Mouse (Mus musculus) MEL (cell line): ENCODE results near the gene Bora.
"Not testable (repeated sequence)": the region's sequence is repeated elsewhere in the genome, so short reads cannot be mapped to it uniquely, and the experiment has no call there.

Experiments used
- CTCF ChIP-seq, 3 experiments: IDR thresholded peaks in 2 of 3; conservative IDR thresholded peaks in 1 of 3; 2 replicates each; pipeline ENCODE4 v1.5.1; 2011 to 2012; ENCODE audit warnings: low read length in 3 of 3, low read depth in 2 of 3, mild to moderate bottlenecking in 2 of 3, improper control_type of control experiment in 1 of 3, inconsistent platforms in 1 of 3, mixed read lengths in 1 of 3, moderate library complexity in 1 of 3; ENCODE audit not compliant: control insufficient read depth in 1 of 3, insufficient read depth in 1 of 3, poor library complexity in 1 of 3, severe bottlenecking in 1 of 3
- GABPA ChIP-seq: IDR thresholded peaks from 2 replicates; pipeline ENCODE4 v1.6.1; 2012; ENCODE audit warnings: low read depth, mild to moderate bottlenecking, inconsistent platforms, low read length, improper control_type of control experiment, moderate library complexity
- RCOR1 ChIP-seq: IDR thresholded peaks from 2 replicates; pipeline ENCODE4 v1.6.1; 2012; ENCODE audit warnings: low read depth, mild to moderate bottlenecking, inconsistent platforms, low read length, improper control_type of control experiment
- USF1 ChIP-seq: IDR thresholded peaks from 2 replicates; pipeline ENCODE4 v1.6.1; 2014; ENCODE audit warnings: low read depth, mild to moderate bottlenecking, inconsistent platforms, low read length, improper control_type of control experiment, moderate library complexity
- ZKSCAN1 ChIP-seq: IDR thresholded peaks from 2 replicates; pipeline ENCODE4 v1.6.1; 2012; ENCODE audit warnings: low read depth, mild to moderate bottlenecking, inconsistent platforms, low read length, improper control_type of control experiment, moderate library complexity
- ZMIZ1 ChIP-seq: IDR thresholded peaks from 2 replicates; pipeline ENCODE4 v1.6.1; 2012; ENCODE audit warnings: low read depth, mild to moderate bottlenecking, inconsistent platforms, low read length, improper control_type of control experiment, moderate library complexity

DNA sequence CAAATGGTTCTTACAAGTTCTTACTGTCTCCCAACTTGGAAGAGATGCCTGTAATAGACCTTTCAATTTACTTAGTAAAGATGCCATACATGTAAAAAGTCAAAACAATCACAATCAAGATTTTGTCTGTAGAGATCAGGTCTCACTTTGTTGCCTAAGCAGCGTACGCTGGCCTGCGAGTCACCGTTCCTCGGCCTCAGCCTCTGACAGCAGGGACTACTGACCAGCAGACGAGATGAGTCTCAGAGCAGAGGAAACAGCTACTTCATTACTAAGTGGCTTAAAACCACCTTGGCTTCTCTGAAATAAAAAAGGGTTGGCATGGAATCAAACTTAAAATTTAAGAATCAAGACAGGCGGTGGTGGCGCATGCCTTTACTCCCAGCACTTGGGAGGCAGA is 11.2 kb upstream of the Bora start:
- TF ChIP-seq ZMIZ1; RCOR1; USF1; CTCF (IDR thresholded peaks at IDR 0.05 in 2 of 3, conservative IDR thresholded peaks at IDR 0.05 in 1 of 3; ENCODE audit: control insufficient read depth in 1 of 3, insufficient read depth in 1 of 3, low read depth in 2 of 3, low read length in 3 of 3, poor library complexity in 1 of 3, severe bottlenecking in 1 of 3); ZKSCAN1; GABPA: not testable (repeated sequence)
